19 mouse cellular contexts compared by ENCODE assay signal in the genomic region with DNA sequence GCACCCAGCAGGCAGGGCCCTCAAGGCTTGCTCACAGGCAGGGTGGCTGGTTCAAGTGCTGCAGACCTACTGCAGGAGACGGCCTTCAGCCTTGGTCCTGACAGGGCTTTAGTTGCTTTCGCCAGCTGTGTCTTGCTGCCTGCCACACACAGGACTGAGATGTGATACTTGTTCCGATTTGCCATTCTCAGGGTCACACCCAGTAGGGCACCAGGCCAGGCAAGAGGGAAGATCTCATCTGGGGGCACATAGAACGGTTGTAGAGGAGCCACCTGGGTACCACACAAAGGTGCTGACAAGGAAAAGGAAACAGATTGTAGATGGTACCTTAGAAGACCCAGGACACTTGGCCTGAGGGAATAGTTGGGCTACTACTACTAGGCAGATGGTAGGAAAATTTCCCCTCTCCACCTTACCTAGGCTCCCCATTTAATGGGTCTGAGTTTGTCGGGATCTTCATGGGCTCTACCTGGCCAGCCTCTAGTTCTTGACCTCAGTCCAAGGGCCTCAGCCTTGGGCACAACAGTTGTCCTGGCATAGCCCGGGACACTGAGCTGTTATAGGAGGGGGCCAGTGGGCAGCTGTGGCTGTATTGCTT.
"Had no signal": no experiment of that assay in that cellular context is flagged by ENCODE, and none has a peak within 500 bp of the region (broad histone marks: within the 10 kb centered on the region; RNA-seq: fewer than 3 reads in every experiment).

No protein-coding gene starts in this region.

- H3K4me3 ChIP-seq: kidney, embryonic 15.5 days; left cerebral cortex, adult 2 months; liver, embryonic 13.5 days; megakaryocyte, embryonic 14.5 days; midbrain, embryonic 10.5 days; neural tube, embryonic 12.5 days; neural tube, embryonic 15.5 days had no signal

- DNase-seq: kidney, postnatal 10 days; kidney, postnatal 36 days; layer of hippocampus, postnatal 36 days; liver, embryonic 13.5 days; lung, embryonic 14.5 days; lung, postnatal 36 days; midbrain, embryonic 14.5 days; right cerebral cortex, adult 18-20 months; right cerebral cortex, postnatal 14 days; right cerebral cortex, postnatal 4 days; thymus, adult 2 months; thymus, postnatal 14 days; thymus, postnatal 4 days had no signal
